Mouse (Mus musculus): ENCODE results near the gene Sox5. TPM values are rescaled to one million over a fixed set of nuclear protein-coding genes. Genes with fewer than 3 reads are reported as not detected.

Gene Sox5
- total RNA-seq, 2 experiments from 2014 or later, result 3.7 to 5.4 TPM

DNA sequence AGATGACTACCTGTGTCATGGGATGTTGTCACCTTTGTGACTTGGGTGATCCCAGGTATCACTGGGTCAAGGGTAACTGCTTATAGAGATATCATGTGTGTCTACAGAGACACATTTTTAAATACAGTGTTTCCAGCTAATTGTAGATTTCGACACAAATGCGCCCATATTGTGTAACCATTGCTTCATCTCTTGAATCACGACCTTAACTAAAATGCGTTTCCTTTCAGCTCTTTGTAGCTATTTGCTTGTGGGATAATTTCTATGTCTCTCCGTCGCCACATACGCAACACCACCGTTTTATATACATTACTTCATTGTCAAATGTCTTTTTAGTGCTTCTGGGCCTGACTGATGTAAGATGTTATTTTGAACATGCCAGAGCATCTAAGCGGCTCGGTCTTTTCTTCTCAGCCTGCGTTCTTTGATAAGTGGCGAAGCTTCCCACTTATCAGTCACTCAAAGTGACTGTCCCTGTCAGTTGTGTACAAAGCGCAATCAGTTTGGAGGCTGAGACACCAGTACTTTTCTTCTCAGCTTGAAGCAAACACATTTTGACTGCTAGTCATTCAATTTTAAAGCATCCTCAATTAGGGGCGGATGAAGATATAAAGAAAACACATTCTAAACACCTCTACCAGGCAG is 769.8 kb downstream of the Sox5 start:
- no peak for DNase-seq

DNA sequence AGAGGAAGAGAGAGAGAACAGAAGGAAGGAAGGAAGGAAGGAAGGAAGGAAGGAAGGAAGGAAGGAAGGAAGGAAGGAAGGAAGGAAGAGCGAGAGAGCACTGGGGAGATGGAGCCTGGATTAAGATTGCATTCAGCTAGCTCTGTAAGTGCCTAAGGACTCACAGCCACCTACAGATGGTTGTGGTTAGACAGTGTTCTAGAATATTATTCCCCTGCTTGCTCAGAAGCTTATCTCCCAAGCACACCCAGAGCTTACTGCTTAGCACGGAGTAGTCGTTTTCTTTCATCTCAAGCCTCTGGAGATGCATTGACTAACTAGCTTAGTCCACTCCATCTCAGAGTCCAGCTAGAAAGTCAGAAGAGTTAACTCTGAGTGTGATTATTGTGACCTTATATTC is 770.8 kb downstream of the Sox5 start:
- DNase-seq, result no peak

DNA sequence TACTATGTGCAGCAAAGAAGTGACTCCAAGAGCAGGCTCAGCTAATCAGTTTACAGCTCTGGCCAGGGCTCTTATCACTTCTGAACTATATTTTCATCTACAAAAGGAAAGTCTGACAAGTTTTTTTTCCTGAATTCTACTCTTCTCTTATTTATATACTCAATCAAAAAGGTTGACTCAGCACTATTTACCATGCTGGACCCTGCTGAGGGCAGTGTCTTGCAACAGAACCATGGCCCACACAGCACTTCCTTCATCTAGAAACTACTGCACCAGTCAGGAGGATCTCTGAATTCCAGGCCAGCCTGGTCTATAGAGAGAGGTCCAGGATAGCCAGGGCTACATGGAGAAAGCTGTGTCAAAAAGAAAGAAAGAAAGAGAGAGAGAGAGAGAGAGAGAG is 771.5 kb downstream of the Sox5 start:
- no peak for DNase-seq

DNA sequence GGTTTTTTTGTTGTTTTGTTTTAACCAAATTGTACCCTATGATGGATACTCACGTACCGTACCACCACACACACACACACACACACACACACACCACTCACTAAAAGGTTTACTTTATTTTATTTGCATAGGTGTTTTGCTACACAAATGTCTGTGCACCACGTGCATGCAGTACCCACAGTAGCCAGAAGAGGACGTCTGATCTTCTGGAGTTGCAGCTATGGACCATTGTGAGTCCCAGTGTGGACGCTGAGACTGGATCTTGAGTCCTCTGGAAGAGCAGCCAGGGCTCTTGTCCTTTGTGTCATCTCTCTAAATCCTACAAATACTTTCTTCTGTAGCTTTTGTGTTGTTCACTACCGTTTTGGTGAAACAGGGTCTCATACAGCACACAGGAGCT is 776.6 kb downstream of the Sox5 start:
- DNase-seq, result no peak

DNA sequence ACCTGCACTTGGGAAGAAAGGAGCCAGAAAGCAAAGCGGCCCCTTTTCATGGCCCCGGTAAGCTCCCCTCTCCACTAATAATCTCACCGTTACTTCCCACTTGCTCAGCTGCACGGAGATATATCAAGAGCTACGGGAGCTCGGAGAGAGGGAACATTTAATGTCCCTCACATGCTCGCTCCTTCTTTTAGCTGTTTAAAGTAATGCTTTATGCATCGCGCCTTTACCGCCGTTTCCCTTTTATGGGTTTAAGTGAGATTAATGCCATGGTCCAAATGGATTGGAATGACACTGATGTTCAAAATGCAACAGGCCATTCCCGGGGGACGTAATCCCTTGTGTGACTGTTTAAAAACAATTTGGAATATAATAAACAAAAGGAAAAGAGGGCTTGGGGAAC is 783.6 kb downstream of the Sox5 start:
- DNase-seq, result no peak

DNA sequence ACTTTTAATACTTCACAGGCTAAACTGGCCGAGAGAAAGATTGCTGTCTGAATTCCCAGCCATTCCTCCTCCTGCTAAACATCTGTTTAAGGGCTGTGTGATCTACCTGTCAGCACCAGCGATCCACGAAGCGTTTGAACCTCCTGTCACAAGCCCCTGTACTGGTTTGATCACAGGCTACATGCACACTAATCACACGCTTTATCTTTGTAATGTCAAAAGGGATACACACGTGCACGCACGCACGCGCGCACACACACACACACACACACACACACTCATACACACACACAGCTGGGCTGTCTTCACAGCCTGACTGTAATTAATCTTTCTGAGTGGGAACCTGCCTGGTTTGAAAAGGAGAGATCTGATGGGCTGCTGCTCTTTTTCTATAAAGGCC is 784.2 kb downstream of the Sox5 start:
- DNase-seq, result no peak

DNA sequence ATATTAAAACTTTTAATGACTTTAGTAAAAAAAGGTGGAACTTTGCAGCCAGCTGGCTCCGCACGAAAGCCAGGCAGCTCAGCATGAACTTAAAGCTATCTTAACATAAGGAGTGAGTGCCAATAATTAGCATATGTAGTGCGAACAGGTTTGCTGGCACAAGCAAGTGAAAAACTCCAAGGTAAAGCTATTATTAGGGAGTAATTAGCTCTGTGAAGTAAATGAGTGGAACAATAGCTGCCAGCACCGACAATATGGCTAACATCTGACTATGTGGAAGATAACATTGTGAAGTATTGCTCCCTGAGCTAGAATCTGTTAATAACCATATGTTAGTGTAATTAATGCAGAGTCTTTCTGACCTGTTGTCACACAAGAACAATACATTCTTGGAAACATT is 786.7 kb downstream of the Sox5 start:
- DNase-seq, result no peak

DNA sequence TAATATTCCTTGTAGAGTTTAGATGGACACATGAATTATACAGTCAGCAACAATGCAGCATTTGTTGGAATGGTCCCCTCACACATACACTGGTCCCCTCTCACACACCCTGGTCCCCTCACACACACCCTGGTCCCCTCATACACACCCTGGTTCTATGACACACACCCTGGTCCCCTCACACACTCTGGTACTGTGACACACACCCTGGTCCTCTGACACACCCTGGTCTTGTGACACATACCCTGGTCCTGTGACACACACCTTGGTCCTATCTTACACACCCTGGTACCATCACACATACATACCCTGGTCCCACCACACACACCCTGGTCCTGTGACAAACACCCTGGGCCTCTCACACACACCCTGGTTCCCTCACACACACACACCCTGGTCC is 794.2 kb downstream of the Sox5 start:
- DNase-seq, result no peak

DNA sequence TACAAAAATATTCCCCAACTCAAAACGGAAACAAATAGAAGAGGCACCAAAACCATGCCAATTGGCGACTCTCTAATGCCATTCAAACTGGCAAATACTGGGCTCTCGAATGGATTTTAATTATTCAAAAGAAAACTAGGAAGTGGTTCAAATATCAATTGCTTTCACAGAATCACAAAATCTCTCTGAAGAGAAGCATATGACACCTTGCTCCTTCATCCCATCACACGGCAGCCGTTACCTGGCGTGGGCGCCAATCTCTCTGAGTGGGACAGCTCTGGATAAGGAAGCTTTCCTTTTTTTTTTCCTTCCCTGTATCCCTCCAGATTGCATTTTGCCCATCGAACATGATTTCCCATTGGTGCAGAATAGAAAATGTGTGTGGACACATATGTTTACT is 801.6 kb downstream of the Sox5 start:
- no peak for DNase-seq

DNA sequence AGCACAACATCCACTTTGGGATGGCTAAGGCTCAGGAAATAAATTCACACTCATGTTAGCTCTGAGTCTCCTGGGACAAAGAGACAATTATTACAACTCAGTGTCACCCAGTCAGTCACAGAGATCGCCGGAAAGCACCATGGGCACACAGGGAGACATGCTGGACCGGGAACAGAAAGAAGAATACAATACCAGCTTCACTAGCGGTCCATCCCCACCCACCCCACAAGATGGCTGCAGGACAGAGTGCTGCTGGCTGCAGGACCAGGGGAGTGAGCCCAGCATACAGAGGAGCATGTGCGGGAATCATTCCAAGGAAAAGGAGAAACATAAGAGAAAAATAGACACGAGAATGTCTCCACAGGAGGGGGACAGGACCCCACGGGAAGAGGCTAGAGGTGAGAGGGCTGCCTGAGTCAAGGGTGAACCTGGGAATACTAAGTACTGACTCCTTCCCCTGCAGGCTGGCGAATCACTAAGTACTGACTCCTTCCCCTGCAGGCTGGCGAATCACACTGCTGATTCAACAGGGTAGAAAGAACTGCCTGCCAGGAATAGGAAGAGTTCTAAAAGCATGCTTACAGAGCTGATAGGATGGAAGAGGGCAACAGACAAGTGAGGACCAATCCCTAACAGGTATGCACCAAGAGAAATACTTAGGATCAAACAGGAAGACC is 813.9 kb downstream of the Sox5 start:
- DNase-seq, result no peak

DNA sequence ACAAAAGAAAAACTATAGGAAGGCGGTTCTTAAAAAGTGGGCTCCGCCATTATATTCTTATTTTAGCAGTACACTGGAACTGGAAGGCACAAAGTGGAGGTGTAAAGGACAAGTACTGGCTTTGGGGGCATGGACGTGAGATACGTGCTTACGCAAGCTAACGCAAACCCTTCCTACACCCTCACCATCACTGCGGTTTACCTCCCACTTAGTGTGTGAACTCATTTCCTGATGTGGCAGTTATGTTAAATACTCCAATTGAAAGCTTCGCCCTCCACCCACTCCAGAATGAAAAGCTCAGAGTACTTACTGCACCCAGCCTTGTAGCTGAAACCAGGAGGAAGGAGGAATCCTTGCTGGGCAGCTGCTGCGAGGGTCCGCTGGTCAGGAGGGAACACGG is 821.3 kb downstream of the Sox5 start:
- no peak for DNase-seq

DNA sequence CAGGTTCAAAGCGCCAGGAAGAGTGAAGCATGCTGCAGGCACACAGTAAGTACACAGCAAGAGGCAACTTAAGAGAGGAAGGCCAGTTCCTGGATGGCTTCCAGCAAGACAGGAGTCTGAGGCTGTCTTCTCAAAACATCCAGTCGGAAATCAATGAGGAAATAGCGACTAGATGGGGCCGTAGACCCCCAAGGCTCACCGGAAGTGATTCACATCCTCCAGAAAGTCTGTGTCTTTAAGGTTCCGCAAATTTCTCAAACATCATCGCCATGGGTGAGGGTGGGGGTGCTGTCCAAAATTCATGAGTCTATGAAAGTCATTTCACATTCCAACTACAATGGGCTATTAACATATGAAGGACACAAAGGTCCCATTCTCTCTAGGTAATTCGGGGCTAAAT is 821.7 kb downstream of the Sox5 start:
- no peak for DNase-seq

DNA sequence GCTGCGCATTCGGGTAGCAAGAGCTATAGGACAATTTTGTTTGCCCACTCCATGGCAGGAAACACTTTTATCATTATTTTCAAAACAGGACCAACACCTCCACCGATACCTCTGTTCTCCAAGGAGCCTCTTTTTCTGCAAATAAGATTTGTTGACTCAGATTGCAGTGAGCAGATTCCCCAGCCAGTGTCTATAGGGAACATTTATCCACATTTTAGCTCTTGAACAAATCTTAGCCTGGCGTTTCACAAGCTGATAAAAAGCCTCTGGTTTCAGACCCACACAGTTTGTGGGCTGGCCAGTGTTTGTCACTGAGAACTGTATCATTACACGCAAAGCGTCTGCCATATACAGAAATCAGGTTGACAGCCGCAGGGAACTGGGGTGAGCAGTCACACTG is 823.4 kb downstream of the Sox5 start:
- DNase-seq, result no peak

DNA sequence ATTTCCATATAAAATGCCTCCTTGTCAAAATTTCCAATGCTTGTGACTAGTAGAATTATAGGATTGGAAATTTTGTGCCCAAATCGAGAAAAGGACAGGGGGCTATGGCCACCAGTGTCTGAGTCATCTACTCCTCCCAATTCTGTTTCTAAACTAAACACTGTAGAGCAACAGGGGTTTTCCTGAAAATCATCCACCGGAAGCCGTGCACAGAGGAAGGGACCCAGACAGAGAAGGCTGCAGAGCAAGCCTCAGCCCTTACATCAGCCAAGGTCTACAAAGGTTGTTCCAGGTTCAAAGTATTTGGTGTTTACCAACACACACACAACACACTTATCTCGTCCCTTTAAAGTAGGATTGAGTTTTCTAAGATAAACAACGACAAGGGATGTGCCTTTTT is 824.7 kb downstream of the Sox5 start:
- DNase-seq, result no peak

DNA sequence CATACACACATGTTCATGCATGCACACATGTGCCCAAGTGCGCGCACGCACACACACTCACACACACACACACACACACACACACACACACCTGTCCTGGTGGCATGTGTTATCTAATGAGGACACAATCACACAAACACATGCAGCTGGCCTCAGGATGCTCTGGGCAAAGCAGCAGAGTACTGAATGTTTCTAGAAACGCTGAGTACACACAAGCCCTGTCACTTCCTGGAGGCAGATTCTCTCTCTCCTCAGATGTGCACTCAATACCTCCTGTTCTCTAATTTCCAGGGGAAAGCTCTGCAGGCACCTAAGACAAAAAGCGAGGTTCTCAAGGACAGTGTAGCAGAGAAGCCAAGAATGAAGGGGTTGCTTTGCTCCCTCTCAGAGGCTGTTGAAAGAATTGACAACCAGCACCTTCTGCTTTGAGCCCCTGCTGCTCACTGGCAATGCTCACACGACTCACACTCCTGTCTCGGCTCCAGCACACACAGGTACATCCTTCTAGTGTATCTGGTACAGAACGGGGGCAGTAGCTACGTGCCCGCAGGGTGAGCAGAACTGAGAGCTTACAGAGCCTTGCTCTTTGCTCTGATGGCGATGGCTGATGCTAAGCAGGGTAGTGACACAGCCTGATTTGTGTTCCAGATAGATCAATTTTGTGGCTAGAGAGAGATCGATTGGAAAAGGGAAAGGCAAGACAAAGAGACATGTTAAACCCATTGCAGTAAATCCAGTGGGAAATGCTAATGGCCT is 833.0 kb downstream of the Sox5 start:
- no peak for DNase-seq

DNA sequence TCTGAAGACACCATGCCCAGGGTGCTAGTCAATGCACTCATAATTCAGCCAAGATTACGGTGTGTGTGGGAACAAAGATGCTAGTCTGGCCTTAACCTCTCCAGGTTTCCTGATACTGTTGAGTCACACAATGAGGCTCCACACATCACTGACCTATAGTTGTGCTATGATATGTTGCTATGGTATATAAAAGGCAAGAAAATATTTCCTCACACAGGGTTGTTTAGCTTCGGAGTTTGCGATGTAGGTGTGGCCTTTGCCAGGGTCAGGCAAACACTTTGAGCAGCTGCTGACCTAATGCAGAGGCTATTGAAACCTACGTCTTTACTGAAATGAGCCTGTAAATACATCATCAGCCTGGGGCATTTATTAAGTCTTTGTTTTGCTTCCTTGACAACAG is 833.7 kb downstream of the Sox5 start:
- no peak for DNase-seq

DNA sequence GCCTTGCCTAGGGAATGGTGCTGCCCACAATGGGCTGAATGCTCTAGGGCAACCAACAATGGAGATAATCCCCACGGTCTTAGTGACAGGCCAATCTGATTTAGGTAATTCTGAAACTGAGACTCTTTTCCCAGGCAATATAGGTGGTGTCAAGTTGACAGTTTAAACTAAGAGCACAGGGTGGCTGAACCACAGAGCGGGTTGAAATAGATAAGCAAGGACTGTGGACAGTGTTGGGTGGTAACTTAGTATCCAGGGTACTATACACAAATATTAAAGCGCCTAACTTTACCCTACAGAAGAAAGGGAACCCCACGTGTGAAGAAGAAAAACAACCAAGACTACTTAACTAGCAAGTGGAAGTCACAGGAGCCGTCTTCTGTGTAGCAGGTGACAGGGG is 838.7 kb downstream of the Sox5 start:
- DNase-seq, result no peak

DNA sequence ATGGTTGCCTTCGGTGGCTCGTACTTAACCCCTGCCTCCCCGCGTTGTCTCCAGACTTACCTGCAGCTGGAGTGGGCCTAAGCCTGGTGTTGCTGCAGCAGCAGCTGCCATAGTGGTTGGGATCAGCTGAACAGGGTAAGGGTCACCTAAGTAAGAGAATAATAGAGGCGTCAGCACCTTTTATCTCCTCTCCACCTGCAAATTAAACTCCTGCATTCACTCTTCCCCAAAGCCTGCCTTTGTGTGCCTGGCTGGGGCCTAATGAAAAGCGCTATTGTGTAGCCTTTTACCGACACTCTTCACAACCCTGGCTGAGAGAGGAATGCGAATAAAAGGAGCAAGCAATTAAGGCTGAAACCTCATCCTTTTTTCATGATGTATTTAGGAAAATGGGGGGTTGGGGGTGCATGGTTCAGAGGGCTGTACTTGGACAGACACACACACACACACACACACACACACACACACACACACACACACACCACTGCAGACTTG is 840.4 kb downstream of the Sox5 start:
- DNase-seq, result no peak

DNA sequence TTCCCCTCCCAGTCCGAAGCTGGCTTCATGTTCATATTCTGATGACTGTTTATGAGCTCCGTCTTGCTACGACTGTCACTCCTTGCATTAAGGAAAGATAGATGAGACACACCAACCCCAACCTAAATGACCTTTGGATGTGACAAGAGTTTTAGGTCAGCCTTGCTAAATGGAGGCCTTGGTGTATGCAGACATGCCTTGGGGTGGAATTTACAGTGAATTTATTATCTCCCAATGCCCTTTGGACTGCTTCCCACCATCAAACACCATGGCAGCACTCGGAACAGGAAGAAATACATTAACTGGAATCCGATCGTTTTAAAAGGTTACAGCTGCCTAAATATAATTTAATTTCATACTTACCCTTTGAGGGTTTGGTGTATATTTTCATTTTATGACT is 858.6 kb downstream of the Sox5 start:
- DNase-seq, result no peak

DNA sequence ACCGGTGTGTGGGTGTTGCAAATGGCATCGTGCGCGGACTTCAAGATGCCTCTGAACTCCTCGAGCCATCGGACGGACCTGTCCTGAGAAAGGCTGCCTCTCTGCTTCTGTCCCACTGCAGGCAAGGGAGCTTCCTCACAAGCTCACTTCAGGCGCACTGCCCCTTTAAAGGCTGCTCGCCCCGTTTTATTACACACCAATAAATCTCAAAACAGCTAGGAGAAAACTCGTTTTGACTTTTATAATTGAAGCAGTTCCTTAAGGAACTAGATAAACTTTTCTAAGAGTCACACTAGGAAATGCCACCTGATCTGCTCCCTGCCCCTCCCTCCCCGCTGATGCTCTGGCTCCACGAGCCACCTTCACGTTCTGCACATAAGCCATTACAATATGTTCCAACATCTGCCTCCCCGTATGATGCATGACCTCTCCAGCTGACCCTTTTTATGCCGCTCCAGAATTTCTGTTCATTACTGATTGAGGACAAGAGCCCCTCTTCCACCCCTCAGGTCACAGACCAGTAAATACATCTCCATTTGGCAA is 863.3 kb downstream of the Sox5 start:
- no peak for DNase-seq

DNA sequence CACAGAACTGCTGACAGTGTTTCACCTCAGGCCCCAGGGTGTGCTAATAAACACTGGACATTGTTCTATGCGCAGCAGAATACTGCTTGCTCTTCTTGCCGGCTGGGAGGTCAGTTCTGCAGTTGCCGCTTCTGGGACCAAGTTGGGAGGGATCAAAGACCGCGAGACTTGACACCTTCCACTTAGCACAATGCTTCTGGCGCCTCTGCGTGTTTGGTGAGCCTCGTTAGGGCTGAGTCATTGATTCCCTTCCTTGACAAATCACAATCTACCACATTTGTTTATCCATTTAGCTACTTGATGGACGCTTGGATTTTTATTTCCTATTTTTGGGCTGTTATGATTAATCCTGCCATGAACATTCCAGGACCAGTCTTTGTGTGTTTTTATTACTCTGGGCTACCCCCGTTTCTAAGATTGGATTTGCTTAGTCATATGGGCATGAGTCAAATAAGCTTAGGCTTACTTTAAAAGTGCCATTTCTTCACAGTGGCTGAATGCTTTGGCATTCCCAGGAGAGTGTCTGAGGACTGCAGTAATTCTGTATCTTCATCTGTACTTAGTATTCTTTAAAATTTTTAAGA is 865.5 kb downstream of the Sox5 start:
- no peak for DNase-seq

DNA sequence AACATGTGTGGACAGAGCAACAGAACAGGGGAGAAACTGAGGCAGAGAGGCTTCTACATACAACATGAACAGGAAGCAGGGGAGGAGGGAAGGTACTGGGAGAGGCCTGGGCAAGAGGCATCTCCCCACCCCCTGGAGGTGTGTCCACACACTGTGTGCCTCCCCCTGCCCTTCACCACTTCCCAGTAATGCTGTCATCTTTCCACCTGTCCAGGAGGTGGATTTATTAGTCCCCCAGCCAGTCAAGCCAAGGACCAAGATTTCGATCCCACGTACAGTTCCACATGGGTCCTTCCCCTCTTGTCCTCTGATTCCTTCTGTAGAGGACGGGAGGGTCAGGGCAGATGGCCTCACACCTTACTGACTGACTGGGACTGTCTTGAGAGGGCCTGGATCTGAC is 866.1 kb downstream of the Sox5 start:
- no peak for DNase-seq

DNA sequence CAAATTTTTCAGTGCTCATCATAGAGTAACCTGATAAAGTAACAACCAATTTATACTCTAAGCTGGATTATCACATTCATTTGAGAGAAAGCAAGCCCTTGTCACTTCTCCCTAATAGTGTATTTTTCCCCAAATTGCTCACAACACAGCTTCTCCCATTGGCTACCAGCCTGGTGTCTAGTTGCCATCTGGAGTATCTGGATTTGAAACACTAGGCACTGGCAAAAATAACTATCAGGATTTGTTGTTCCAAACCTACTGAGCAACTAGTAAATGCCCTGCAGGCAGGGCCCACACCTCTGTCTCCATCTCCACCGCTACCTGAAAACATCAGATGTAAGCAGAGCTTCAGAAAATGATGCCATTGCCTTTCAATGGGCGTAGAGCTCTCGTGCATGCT is 869.5 kb downstream of the Sox5 start:
- no peak for DNase-seq

Data from heart, postnatal 4 days (tissue).